Mouse (Mus musculus): ENCODE measurements around the gene Adamts9. TPM values are rescaled to one million over a fixed set of nuclear protein-coding genes. Genes with fewer than 3 reads are reported as not detected.

Adamts9 gene
- total and polyA plus RNA-seq, 2 experiments from 2014 or later: 2.0 to 9.4 TPM

DNA sequence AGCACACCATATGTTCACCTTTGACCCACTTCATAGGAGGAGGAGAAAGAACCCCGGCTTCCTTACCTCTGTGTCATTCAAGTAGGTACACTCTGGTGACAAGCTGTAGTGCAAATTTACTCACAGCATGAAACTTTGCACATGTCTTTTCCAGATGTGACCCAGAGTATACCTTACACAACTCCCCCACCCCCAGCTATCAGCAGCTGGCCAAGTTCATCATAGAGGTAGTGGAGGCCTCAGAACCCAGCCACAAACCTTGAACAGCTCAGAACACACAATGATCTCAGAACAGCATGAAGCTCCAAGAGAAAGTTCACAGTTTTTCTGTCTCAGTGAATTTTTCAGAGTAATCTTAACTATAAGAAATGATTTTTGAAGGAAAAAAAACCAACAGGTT lies 51.8 kb downstream of the Adamts9 start:
- ATAC-seq (ENCODE audit: low FRiP score) (no peak), DNase-seq (ENCODE audit: low spot score) (no peak)
- Histone ChIP-seq H3K4me2 (ENCODE audit: low read depth, low read length, poor library complexity, severe bottlenecking) (no peak overlapping the region), H3K27ac (ENCODE audit: low read depth, low read length) (no peak overlapping the region), H3K9me3 (ENCODE audit: low read length) (no peaks in the 10 kb centered on the region), H3K36me3 (ENCODE audit: insufficient read depth, low read length) (0 out of 2 replicates have a peak, but pooled peaks cover 2% of the 10 kb centered on the region), H3K4me1 (ENCODE audit: insufficient read depth, low read length) (no peaks in the 10 kb centered on the region), H3K4me3 (ENCODE audit: low read depth, low read length) (no peak overlapping the region), H3K9ac (replicated peaks; ENCODE audit: low read length, poor library complexity, severe bottlenecking) (no peak overlapping the region), H3K27me3 (ENCODE audit: insufficient read depth, low read length) (no peaks in the 10 kb centered on the region)
- TF ChIP-seq CTCF (IDR thresholded peaks at IDR 0.05): no peak
- 79% methylated on average over 1 of the region's 1 CpGs for WGBS

DNA sequence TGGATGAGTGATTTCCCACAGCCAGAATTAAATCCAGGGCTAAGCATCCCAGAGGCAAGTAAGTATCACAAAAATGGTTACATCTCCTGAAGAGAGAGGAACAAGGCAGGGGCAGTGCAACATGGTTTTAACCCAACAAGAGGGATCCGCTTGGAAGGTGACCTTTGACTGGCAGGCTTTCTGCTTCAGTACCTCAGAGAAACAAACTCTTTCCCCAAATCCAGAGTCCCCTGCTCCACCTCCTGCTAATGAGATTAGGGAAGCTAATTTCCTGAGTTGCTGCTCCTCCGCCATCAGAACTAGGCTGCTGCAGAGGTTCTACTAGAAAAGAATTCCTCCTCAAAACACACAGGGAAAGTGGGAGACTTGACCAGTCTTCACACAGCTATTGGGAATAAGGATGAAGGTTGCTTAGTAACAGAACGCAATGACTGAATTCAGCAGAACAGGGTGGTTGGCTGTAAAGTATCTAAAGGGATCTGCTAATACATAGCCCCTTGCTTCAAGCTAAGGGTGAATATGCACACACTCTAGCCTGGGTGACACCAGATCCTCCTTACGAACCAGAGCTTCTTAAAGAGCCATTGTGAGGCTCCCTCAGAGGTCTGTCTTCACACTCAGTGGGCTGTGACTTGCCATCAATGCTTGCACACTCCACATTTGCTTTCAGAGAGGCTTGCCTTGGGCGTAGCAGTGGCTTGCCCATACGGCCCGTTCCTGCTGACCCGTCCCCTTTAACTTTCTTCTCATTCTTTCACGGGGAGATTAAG lies 60.0 kb downstream of the Adamts9 start:
- H3K36me3 ChIP-seq (ENCODE audit: insufficient read depth, low read length): no peaks in the 10 kb centered on the region
- H3K27ac ChIP-seq (ENCODE audit: low read depth, low read length): no peak overlapping the region
- no peaks in the 10 kb centered on the region for H3K27me3 ChIP-seq (ENCODE audit: insufficient read depth, low read length)
- 14% methylated on average over 9 of the region's 9 CpGs for WGBS
- H3K4me1 ChIP-seq (ENCODE audit: insufficient read depth, low read length): no peaks in the 10 kb centered on the region
- no peak overlapping the region for H3K4me3 ChIP-seq (ENCODE audit: low read depth, low read length)
- no peak for TF ChIP-seq CTCF (IDR thresholded peaks at IDR 0.05)
- DNase-seq (ENCODE audit: low spot score) (no peak), ATAC-seq (ENCODE audit: low FRiP score) (no peak)
- no peak overlapping the region for H3K4me2 ChIP-seq (ENCODE audit: low read depth, low read length, poor library complexity, severe bottlenecking)
- no peaks in the 10 kb centered on the region for H3K9me3 ChIP-seq (ENCODE audit: low read length)
- H3K9ac ChIP-seq (replicated peaks; ENCODE audit: low read length, poor library complexity, severe bottlenecking): no peak overlapping the region

GRCm38 (mm10) chr6:92882446-92882845 lies 60.8 kb downstream of the Adamts9 start:
- TF ChIP-seq CTCF (IDR thresholded peaks at IDR 0.05): no peak
- H3K9ac ChIP-seq (replicated peaks; ENCODE audit: low read length, poor library complexity, severe bottlenecking): no peak overlapping the region
- no peak overlapping the region for H3K4me2 ChIP-seq (ENCODE audit: low read depth, low read length, poor library complexity, severe bottlenecking)
- H3K27me3 ChIP-seq (ENCODE audit: insufficient read depth, low read length): no peaks in the 10 kb centered on the region
- H3K4me3 ChIP-seq (ENCODE audit: low read depth, low read length): no peak overlapping the region
- no peaks in the 10 kb centered on the region for H3K4me1 ChIP-seq (ENCODE audit: insufficient read depth, low read length)
- H3K9me3 ChIP-seq (ENCODE audit: low read length): no peaks in the 10 kb centered on the region
- H3K27ac ChIP-seq (ENCODE audit: low read depth, low read length): no peak overlapping the region
- no peaks in the 10 kb centered on the region for H3K36me3 ChIP-seq (ENCODE audit: insufficient read depth, low read length)
- WGBS: 59% methylated on average over 5 of the region's 5 CpGs
- DNase-seq (ENCODE audit: low spot score) (no peak), ATAC-seq (ENCODE audit: low FRiP score) (no peak)

DNA sequence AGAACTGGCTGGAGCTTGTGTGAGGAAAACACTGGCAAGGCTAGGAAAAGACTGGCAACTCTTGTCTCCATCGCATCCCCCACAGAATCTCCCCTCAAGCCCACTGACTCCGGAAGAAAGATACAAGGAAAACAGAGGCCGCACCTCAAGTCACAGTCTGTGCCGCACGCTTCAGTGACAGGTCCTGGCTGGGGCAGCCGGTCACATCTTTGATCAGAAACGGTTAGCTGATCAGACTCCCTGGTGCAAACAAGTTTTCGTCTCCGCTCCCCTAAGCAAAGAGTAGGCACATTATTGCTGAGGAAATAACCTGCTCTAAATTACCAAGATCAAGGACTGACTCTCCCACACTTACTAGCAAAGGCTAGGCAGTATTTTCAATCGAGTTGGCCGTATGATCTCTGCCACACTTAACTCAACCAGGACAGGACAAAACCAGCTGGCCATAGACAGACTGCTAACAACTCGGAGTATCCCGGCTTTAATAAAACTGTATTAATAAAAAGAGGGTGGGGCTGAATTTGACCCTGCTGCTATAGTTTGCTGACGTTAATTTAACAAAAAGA lies 63.5 kb downstream of the Adamts9 start:
- Histone ChIP-seq H3K4me2 (ENCODE audit: low read depth, low read length, poor library complexity, severe bottlenecking) (no peak overlapping the region), H3K4me1 (ENCODE audit: insufficient read depth, low read length) (no peaks in the 10 kb centered on the region), H3K36me3 (ENCODE audit: insufficient read depth, low read length) (no peaks in the 10 kb centered on the region), H3K4me3 (ENCODE audit: low read depth, low read length) (no peak overlapping the region), H3K27ac (ENCODE audit: low read depth, low read length) (no peak overlapping the region), H3K27me3 (ENCODE audit: insufficient read depth, low read length) (no peaks in the 10 kb centered on the region), H3K9me3 (ENCODE audit: low read length) (no peaks in the 10 kb centered on the region), H3K9ac (replicated peaks; ENCODE audit: low read length, poor library complexity, severe bottlenecking) (no peak overlapping the region)
- ATAC-seq (ENCODE audit: low FRiP score): no peak
- DNase-seq (ENCODE audit: low spot score): no peak
- TF ChIP-seq CTCF (IDR thresholded peaks at IDR 0.05): no peak
- WGBS: 66% methylated on average over 14 of the region's 14 CpGs

- Histone ChIP-seq H3K27ac (ENCODE audit: low read depth, low read length) (no peak overlapping the region), H3K9me3 (ENCODE audit: low read length) (no peaks in the 10 kb centered on the region), H3K4me1 (ENCODE audit: insufficient read depth, low read length) (no peaks in the 10 kb centered on the region), H3K9ac (replicated peaks; ENCODE audit: low read length, poor library complexity, severe bottlenecking) (no peak overlapping the region), H3K4me3 (ENCODE audit: low read depth, low read length) (no peak overlapping the region), H3K27me3 (ENCODE audit: insufficient read depth, low read length) (no peaks in the 10 kb centered on the region), H3K36me3 (ENCODE audit: insufficient read depth, low read length) (no peaks in the 10 kb centered on the region), H3K4me2 (ENCODE audit: low read depth, low read length, poor library complexity, severe bottlenecking) (no peak overlapping the region)
- TF ChIP-seq CTCF (IDR thresholded peaks at IDR 0.05): no peak
- no peak for ATAC-seq (ENCODE audit: low FRiP score)
- no peak for DNase-seq (ENCODE audit: low spot score)
- WGBS: 94% methylated on average over 5 of the region's 5 CpGs
Observed at GRCm38 (mm10) chr6:92878771-92879170, 64.5 kb downstream of the Adamts9 start.

- TF ChIP-seq CTCF (IDR thresholded peaks at IDR 0.05): no peak
- no peaks in the 10 kb centered on the region for H3K36me3 ChIP-seq (ENCODE audit: insufficient read depth, low read length)
- ATAC-seq (ENCODE audit: low FRiP score) (no peak), DNase-seq (ENCODE audit: low spot score) (no peak)
- WGBS: 93% methylated on average over 4 of the region's 4 CpGs
- H3K27me3 ChIP-seq (ENCODE audit: insufficient read depth, low read length): no peaks in the 10 kb centered on the region
- H3K9ac ChIP-seq (replicated peaks; ENCODE audit: low read length, poor library complexity, severe bottlenecking): no peak overlapping the region
- H3K4me2 ChIP-seq (ENCODE audit: low read depth, low read length, poor library complexity, severe bottlenecking): no peak overlapping the region
- no peaks in the 10 kb centered on the region for H3K4me1 ChIP-seq (ENCODE audit: insufficient read depth, low read length)
- H3K27ac ChIP-seq (ENCODE audit: low read depth, low read length): no peak overlapping the region
- no peak overlapping the region for H3K4me3 ChIP-seq (ENCODE audit: low read depth, low read length)
- no peaks in the 10 kb centered on the region for H3K9me3 ChIP-seq (ENCODE audit: low read length)
Observed at GRCm38 (mm10) chr6:92877236-92877635, 66.1 kb downstream of the Adamts9 start.
